22 mouse cellular contexts compared by ENCODE assay signal in genomic region chr2:135727088-135727487, GRCm38 (mm10).
DNase-seq lines count a peak whose midpoint lies in the region; ATAC-seq and TF ChIP-seq lines count a peak whose summit lies in the region.
"Had no signal": no experiment of that assay in that cellular context is flagged by ENCODE, and none has a peak within 500 bp of the region (broad histone marks: within the 10 kb centered on the region; RNA-seq: fewer than 3 reads in every experiment).

No protein-coding gene starts in this region.

- peaks cover 13 to 29% of the 10 kb centered on the region in 2 experiments for H3K4me1 ChIP-seq in heart, embryonic 14.5 days (ENCODE audit: control insufficient read depth in 2 of 2, insufficient read depth in 2 of 2, low read length in 2 of 2)
- H3K4me1 ChIP-seq in megakaryocyte, embryonic 14.5 days = peaks cover 90% of the 10 kb centered on the region
- 0 out of 2 replicates have a peak, but pooled peaks cover 2% of the 10 kb centered on the region for H3K4me1 ChIP-seq in stomach, postnatal 0 days (replicated peaks; ENCODE audit: control insufficient read depth, insufficient read depth)
- H3K4me1 ChIP-seq: embryonic facial prominence, embryonic 15.5 days; limb, embryonic 13.5 days; stomach, embryonic 15.5 days had no signal

- no peaks in the 10 kb centered on the region for H3K36me3 ChIP-seq in heart, embryonic 14.5 days (ENCODE audit: control insufficient read depth, insufficient read depth, low read length)
- peaks cover 8% of the 10 kb centered on the region for H3K36me3 ChIP-seq in megakaryocyte, embryonic 14.5 days (replicated peaks; ENCODE audit: low read length)
- H3K36me3 ChIP-seq in stomach, postnatal 0 days (ENCODE audit: control insufficient read depth, insufficient read depth, low read length) = no peaks in the 10 kb centered on the region
- H3K36me3 ChIP-seq: embryonic facial prominence, embryonic 15.5 days; heart, embryonic 15.5 days; hindbrain, embryonic 12.5 days; limb, embryonic 13.5 days; liver, embryonic 12.5 days; stomach, embryonic 15.5 days had no signal

- no peak overlapping the region for H3K4me3 ChIP-seq in heart, embryonic 14.5 days (ENCODE audit: control insufficient read depth in 1 of 2, insufficient read depth in 1 of 2, low read depth in 1 of 2, low read length in 2 of 2)
- H3K4me3 ChIP-seq in megakaryocyte, embryonic 14.5 days (replicated peaks) = peak overlapping the region; percentile 4
- H3K4me3 ChIP-seq in stomach, postnatal 0 days (ENCODE audit: low read depth, low read length) = no peak overlapping the region
- H3K4me3 ChIP-seq: embryonic facial prominence, embryonic 15.5 days; heart, embryonic 15.5 days; hindbrain, embryonic 12.5 days; limb, embryonic 13.5 days; liver, embryonic 12.5 days; stomach, embryonic 15.5 days had no signal

- H3K4me2 ChIP-seq in heart, embryonic 14.5 days (ENCODE audit: low read length) = no peak overlapping the region
- H3K4me2 ChIP-seq in stomach, postnatal 0 days (replicated peaks; ENCODE audit: low read depth) = no peak overlapping the region
- H3K4me2 ChIP-seq: embryonic facial prominence, embryonic 15.5 days; heart, embryonic 15.5 days; hindbrain, embryonic 12.5 days; limb, embryonic 13.5 days; liver, embryonic 12.5 days; stomach, embryonic 15.5 days had no signal

- no peak for TF ChIP-seq EP300 in stomach, postnatal 0 days (optimal IDR thresholded peaks at IDR 0.05)

- H3K27me3 ChIP-seq in heart, embryonic 14.5 days (ENCODE audit: control insufficient read depth, insufficient read depth, low read length) = no peaks in the 10 kb centered on the region
- no peaks in the 10 kb centered on the region for H3K27me3 ChIP-seq in megakaryocyte, embryonic 14.5 days (replicated peaks)
- H3K27me3 ChIP-seq in stomach, postnatal 0 days (ENCODE audit: control insufficient read depth, insufficient read depth, low read length) = no peaks in the 10 kb centered on the region
- H3K27me3 ChIP-seq: embryonic facial prominence, embryonic 15.5 days; heart, embryonic 15.5 days; hindbrain, embryonic 12.5 days; limb, embryonic 13.5 days; liver, embryonic 12.5 days; stomach, embryonic 15.5 days had no signal

- H3K9ac ChIP-seq in heart, embryonic 14.5 days (ENCODE audit: low read length) = no peak overlapping the region
- no peak overlapping the region for H3K9ac ChIP-seq in stomach, postnatal 0 days (ENCODE audit: low read length)
- H3K9ac ChIP-seq: embryonic facial prominence, embryonic 15.5 days; heart, embryonic 15.5 days; hindbrain, embryonic 12.5 days; limb, embryonic 13.5 days; liver, embryonic 12.5 days; stomach, embryonic 15.5 days had no signal

- no peak overlapping the region; a peak in 1 of 4 replicates for H3K27ac ChIP-seq in heart, embryonic 14.5 days (replicated peaks in 1 of 2; ENCODE audit: control insufficient read depth in 1 of 2, insufficient read depth in 1 of 2, low read depth in 2 of 2, low read length in 2 of 2)
- H3K27ac ChIP-seq in stomach, postnatal 0 days (replicated peaks) = no peak overlapping the region
- H3K27ac ChIP-seq: embryonic facial prominence, embryonic 15.5 days; heart, embryonic 15.5 days; hindbrain, embryonic 12.5 days; limb, embryonic 13.5 days; liver, embryonic 12.5 days; stomach, embryonic 15.5 days had no signal

- peak; percentile 72 for ATAC-seq in frontal cortex, adult (ENCODE audit: low TSS enrichment)
- peak; percentile 52; the same call in 1 of the 2 replicates for ATAC-seq in heart, embryonic 14.5 days (ENCODE audit: insufficient number of reproducible peaks, insufficient read depth, low FRiP score, low read depth)
- no peak for ATAC-seq in megakaryocyte, adult 5-6 weeks (ENCODE audit: poor library complexity, severe bottlenecking)
- ATAC-seq in stomach, postnatal 0 days (ENCODE audit: low FRiP score, low TSS enrichment) = no peak
- ATAC-seq: forebrain, embryonic 14.5 days; inflammation-experienced regulatory T-cells, adult 6 months; liver, embryonic 12.5 days had no signal

- no peak for DNase-seq in frontal cortex, postnatal 25 days (ENCODE audit: low spot score in 2 of 2)
- DNase-seq in heart, adult 18-20 months = no peak
- DNase-seq in stomach, postnatal 0 days (ENCODE audit: low spot score) = no peak
- DNase-seq: adrenal gland, postnatal 10 days; cerebellum, adult 9-10 months; gastrocnemius, postnatal 14 days; kidney, adult 18-20 months; layer of hippocampus, adult 9-11 months; thymus, adult 18-20 months; thymus, postnatal 36 days had no signal

- no peaks in the 10 kb centered on the region for H3K9me3 ChIP-seq in heart, embryonic 14.5 days (ENCODE audit: control insufficient read depth, low read length)
- no peaks in the 10 kb centered on the region for H3K9me3 ChIP-seq in megakaryocyte, embryonic 14.5 days
- no peaks in the 10 kb centered on the region for H3K9me3 ChIP-seq in stomach, postnatal 0 days (ENCODE audit: control insufficient read depth, low read length)
- H3K9me3 ChIP-seq: embryonic facial prominence, embryonic 15.5 days; heart, embryonic 15.5 days; hindbrain, embryonic 12.5 days; limb, embryonic 13.5 days; liver, embryonic 12.5 days; stomach, embryonic 15.5 days had no signal

- no peak for TF ChIP-seq CTCF in stomach, postnatal 0 days (IDR thresholded peaks at IDR 0.05; ENCODE audit: low read depth)

- 53% methylated on average over 9 of the region's 9 CpGs for WGBS in heart, embryonic 14.5 days
- 63% methylated on average over 9 of the region's 9 CpGs for WGBS in stomach, postnatal 0 days

Comparison
In these comparisons a context has a peak if more than half of its experiments do, and no peak if none do; other contexts are left out.
1. ATAC-seq: peak in frontal cortex, adult (single experiment) and heart, embryonic 14.5 days (single experiment); none in megakaryocyte, adult 5-6 weeks (single experiment) and stomach, postnatal 0 days (single experiment).